Mouse (Mus musculus) heart, embryonic 15.5 days (tissue): ENCODE results near the gene Fmnl2. TPM values are rescaled to one million over a fixed set of nuclear protein-coding genes. Genes with fewer than 3 reads are reported as not detected.
A peak's percentile ranks its signal among the peaks of the same experiment; 100 is the strongest.

Experiments
- ATAC-seq: fragments of 200-750 bp; cut with Nextera tagmentation; replicated peaks from 2 replicates; pipeline ENCODE4 v1.8.0; 2017; ENCODE audit warnings: low read depth, moderate TSS enrichment; ENCODE audit not compliant: insufficient number of reproducible peaks, insufficient read depth, low FRiP score
- H3K27ac ChIP-seq: fragments of 300-500 bp; sonication (generic); 2 replicates; pipeline ENCODE4 v1.5.1; 2015; ENCODE audit warnings: mild to moderate bottlenecking, inconsistent platforms
- H3K27me3 ChIP-seq: fragments of 300-500 bp; sonication (generic); 2 replicates; pipeline ENCODE4 v1.6.1; 2015; ENCODE audit warnings: inconsistent platforms
- H3K36me3 ChIP-seq: fragments of 300-500 bp; sonication (generic); 2 replicates; pipeline ENCODE4 v1.6.1; 2015; ENCODE audit warnings: mild to moderate bottlenecking, inconsistent platforms
- H3K4me1 ChIP-seq: fragments of 300-500 bp; sonication (generic); replicated peaks from 2 replicates; pipeline ENCODE4 v1.6.1; 2015; ENCODE audit warnings: inconsistent platforms
- H3K4me2 ChIP-seq: fragments of 300-500 bp; sonication (generic); 2 replicates; pipeline ENCODE4 v1.6.1; 2015; ENCODE audit warnings: inconsistent platforms, mild to moderate bottlenecking, moderate library complexity
- H3K4me3 ChIP-seq: fragments of 300-500 bp; sonication (generic); 2 replicates; pipeline ENCODE4 v1.5.1; 2015; ENCODE audit warnings: mild to moderate bottlenecking, inconsistent platforms
- H3K9ac ChIP-seq: fragments of 300-500 bp; sonication (generic); 2 replicates; pipeline ENCODE4 v1.6.1; 2015; ENCODE audit warnings: mild to moderate bottlenecking, inconsistent platforms
- H3K9me3 ChIP-seq: fragments of 300-500 bp; sonication (generic); replicated peaks from 2 replicates; pipeline ENCODE4 v1.6.1; 2016; ENCODE audit warnings: inconsistent platforms
- WGBS: fragments of 180-500 bp; shearing (Covaris S2); methylation state at CpG from one replicate; pipeline ENCODE4 v1.1.7; 2015; ENCODE audit warnings: mixed read lengths; 5-methylcytosine and 5-hydroxymethylcytosine counted together
- polyA plus RNA-seq: library from polyadenylated mRNA; unstranded; fragments of >200 nt; fragmentation: Nextera tagmentation; extraction: Ambion mirVana; gene quantifications from 2 replicates; pipeline ENCODE4 v1.2.1, GENCODE M21; 2015

Fmnl2 gene
- polyA plus RNA-seq, 1 experiment from 2014 or later, result 1.0 TPM

GRCm38 (mm10) chr2:52944594-52944993 lies 86.9 kb downstream of the Fmnl2 start:
- H3K27ac ChIP-seq, result no peak overlapping the region
- H3K9me3 ChIP-seq, result no peaks in the 10 kb centered on the region
- H3K9ac ChIP-seq, result no peak overlapping the region
- no peak overlapping the region for H3K4me3 ChIP-seq
- WGBS, result 78% methylated on average over 5 of the region's 5 CpGs
- no peaks in the 10 kb centered on the region for H3K27me3 ChIP-seq
- no peaks in the 10 kb centered on the region for H3K4me1 ChIP-seq
- H3K36me3 ChIP-seq, result no peaks in the 10 kb centered on the region
- H3K4me2 ChIP-seq, result no peak overlapping the region
- ATAC-seq, result no peak

GRCm38 (mm10) chr2:52946074-52946473 lies 88.4 kb downstream of the Fmnl2 start:
- Histone ChIP-seq H3K27ac (no peak overlapping the region), H3K9me3 (no peaks in the 10 kb centered on the region), H3K9ac (no peak overlapping the region), H3K4me2 (no peak overlapping the region), H3K4me3 (no peak overlapping the region), H3K4me1 (no peaks in the 10 kb centered on the region), H3K27me3 (no peaks in the 10 kb centered on the region), H3K36me3 (no peaks in the 10 kb centered on the region)
- WGBS, result 82% methylated on average over 2 of the region's 2 CpGs
- no peak for ATAC-seq

DNA sequence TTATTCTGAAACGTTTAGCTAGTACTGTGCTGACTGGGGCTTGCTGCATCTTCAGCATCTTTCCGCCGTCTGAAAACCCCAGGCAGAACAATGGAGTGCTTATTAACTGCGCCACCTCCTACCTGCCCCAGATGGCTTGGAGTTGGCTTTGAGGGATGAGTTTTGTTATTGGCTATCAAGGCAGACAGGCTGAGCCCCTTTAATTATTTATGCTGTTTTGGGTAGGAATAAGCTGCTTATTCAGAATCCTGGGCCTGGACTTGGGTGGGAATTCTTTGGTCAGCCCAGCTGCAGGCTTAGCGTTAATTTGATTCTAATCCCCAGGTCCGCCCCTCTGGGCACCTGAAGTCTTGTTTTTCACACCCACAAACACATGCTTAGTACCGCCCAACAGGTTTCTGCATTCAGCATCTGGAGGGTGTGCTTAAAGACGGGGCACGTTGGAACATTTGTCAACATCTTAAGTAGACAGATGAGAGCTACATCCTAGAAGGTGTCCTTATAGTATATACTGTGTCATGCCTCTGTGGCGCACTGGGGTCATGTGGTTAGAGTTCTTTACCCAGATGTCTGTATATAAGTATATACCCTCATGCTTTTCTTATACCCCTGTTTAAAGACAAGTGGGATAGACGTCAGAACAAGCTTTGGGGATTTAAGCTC lies 89.0 kb downstream of the Fmnl2 start:
- Histone ChIP-seq H3K27me3 (no peaks in the 10 kb centered on the region), H3K4me1 (no peaks in the 10 kb centered on the region), H3K9ac (no peak overlapping the region), H3K36me3 (no peaks in the 10 kb centered on the region), H3K27ac (no peak overlapping the region), H3K4me3 (no peak overlapping the region), H3K9me3 (no peaks in the 10 kb centered on the region), H3K4me2 (no peak overlapping the region)
- ATAC-seq, result no peak
- 75% methylated on average over 11 of the region's 11 CpGs for WGBS

GRCm38 (mm10) chr2:52948406-52948805 lies 90.7 kb downstream of the Fmnl2 start:
- no peak overlapping the region for H3K27ac ChIP-seq
- 92% methylated on average over 3 of the region's 3 CpGs for WGBS

DNA sequence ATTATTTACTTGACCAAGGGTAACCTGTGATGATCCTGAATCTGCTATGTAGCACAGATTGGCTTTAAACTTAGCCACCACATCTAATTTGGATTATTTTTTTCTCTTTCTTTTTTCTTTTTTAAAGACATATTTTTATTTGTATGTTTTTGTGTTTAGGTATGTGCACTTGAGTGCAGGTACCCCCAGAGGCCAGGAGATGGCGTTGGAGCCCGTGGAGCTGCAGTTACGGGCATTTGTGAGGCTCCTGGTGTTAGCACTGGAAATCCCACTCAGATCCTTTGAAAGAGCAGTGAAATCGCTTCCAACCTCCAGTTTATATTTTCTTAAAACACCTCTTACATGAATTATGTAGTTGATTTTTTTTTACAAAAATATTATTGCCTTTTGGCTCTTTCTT lies 91.9 kb downstream of the Fmnl2 start:
- no peak for ATAC-seq
- no peak overlapping the region for H3K9ac ChIP-seq
- no peak overlapping the region for H3K4me2 ChIP-seq
- no peaks in the 10 kb centered on the region for H3K27me3 ChIP-seq
- 91% methylated on average over 4 of the region's 4 CpGs for WGBS
- H3K4me1 ChIP-seq, result no peaks in the 10 kb centered on the region
- H3K4me3 ChIP-seq, result no peak overlapping the region
- no peak overlapping the region for H3K27ac ChIP-seq
- no peaks in the 10 kb centered on the region for H3K36me3 ChIP-seq
- no peaks in the 10 kb centered on the region for H3K9me3 ChIP-seq

More at GRCm38 (mm10) chr2:52948406-52948805, 90.7 kb downstream of the Fmnl2 start:
- H3K36me3 ChIP-seq, result no peaks in the 10 kb centered on the region
- no peaks in the 10 kb centered on the region for H3K27me3 ChIP-seq
- ATAC-seq, result no peak
- no peaks in the 10 kb centered on the region for H3K4me1 ChIP-seq
- no peak overlapping the region for H3K4me3 ChIP-seq
- H3K4me2 ChIP-seq, result no peak overlapping the region
- H3K9me3 ChIP-seq, result no peaks in the 10 kb centered on the region
- H3K9ac ChIP-seq, result no peak overlapping the region

DNA sequence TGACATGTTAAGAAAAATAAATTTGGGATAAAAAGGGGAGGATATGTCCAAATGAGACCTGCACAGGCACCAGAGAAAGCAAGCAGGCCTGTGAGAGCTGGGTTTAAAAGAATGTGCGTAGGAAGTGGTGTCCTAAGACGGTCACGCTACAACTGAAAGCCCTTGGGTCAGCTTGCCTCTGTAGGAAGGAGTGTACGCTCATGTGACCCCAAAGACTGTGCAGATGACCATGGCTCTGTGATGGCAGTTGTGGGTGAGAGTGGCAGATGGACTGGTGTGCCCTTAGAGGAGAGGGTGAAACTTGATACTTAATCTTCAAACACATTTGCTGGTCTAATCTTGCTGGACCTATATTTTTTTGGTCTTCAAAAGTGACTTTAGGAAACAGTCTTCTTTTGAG lies 92.6 kb downstream of the Fmnl2 start:
- H3K9ac ChIP-seq, result no peak overlapping the region
- no peak overlapping the region for H3K4me2 ChIP-seq
- ATAC-seq, result no peak
- H3K36me3 ChIP-seq, result no peaks in the 10 kb centered on the region
- H3K27ac ChIP-seq, result no peak overlapping the region
- H3K9me3 ChIP-seq, result no peaks in the 10 kb centered on the region
- no peak overlapping the region for H3K4me3 ChIP-seq
- 87% methylated on average over 4 of the region's 4 CpGs for WGBS
- H3K27me3 ChIP-seq, result no peaks in the 10 kb centered on the region
- H3K4me1 ChIP-seq, result no peaks in the 10 kb centered on the region

GRCm38 (mm10) chr2:52952202-52952730 lies 94.6 kb downstream of the Fmnl2 start:
- Histone ChIP-seq H3K27me3 (no peaks in the 10 kb centered on the region), H3K36me3 (no peaks in the 10 kb centered on the region), H3K4me2 (no peak overlapping the region), H3K4me3 (no peak overlapping the region), H3K4me1 (no peaks in the 10 kb centered on the region), H3K9ac (no peak overlapping the region), H3K27ac (no peak overlapping the region), H3K9me3 (no peaks in the 10 kb centered on the region)
- WGBS, result 41% methylated on average over 6 of the region's 6 CpGs
- ATAC-seq, result no peak

DNA sequence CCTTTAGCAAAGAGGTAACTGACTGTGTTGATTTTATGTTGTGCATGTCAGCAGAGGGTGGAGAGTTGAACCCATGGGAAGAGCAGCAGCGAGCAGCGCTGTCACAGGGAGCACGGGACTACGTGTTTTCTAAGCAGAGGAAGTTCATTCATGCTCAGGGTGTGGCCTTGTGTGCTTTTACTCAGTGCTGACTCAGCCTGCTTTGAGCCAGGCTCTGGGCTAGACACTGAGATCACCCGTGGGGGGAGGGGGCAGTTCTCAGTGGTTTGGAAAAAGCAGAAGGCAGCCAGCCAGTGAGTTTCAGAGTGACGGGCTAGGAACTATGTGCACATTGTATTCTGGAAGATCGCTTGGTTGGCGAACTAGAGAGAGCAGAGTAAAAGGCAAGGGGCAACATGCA lies 97.4 kb downstream of the Fmnl2 start:
- no peak overlapping the region for H3K27ac ChIP-seq
- no peaks in the 10 kb centered on the region for H3K9me3 ChIP-seq
- no peak overlapping the region for H3K4me3 ChIP-seq
- no peaks in the 10 kb centered on the region for H3K36me3 ChIP-seq
- H3K27me3 ChIP-seq, result no peaks in the 10 kb centered on the region
- peaks cover 19% of the 10 kb centered on the region for H3K4me1 ChIP-seq
- 59% methylated on average over 8 of the region's 8 CpGs for whole genome bisulfite sequencing
- no peak overlapping the region for H3K4me2 ChIP-seq
- ATAC-seq, result 0 out of 2 replicates have a peak, but pooled peaks have one; percentile 37
- H3K9ac ChIP-seq, result no peak overlapping the region

DNA sequence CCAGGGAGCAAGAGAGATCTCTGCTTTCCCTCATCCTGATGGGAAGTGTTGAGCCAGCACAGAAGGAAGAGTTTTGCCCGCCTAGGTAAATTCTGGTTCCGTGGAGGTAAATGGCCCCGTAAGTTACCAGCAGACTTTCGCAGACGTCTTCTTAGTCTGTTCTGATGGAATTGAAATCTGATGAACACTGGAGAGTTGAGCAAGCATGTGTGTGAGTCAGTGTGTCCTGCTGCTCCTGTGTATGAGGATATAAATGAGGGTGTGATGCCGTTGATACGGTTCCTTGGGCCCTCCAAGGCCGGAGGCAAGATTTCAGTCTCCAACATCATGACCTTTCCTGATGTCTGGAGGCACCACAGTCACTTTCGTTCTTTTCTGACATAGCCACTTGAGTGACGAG lies 98.2 kb downstream of the Fmnl2 start:
- Histone ChIP-seq H3K9me3 (no peaks in the 10 kb centered on the region), H3K27ac (no peak overlapping the region), H3K4me3 (no peak overlapping the region), H3K4me2 (no peak overlapping the region), H3K4me1 (peaks cover 23% of the 10 kb centered on the region), H3K36me3 (no peaks in the 10 kb centered on the region), H3K27me3 (no peaks in the 10 kb centered on the region), H3K9ac (no peak overlapping the region)
- no peak for ATAC-seq
- WGBS, result 84% methylated on average over 10 of the region's 10 CpGs

DNA sequence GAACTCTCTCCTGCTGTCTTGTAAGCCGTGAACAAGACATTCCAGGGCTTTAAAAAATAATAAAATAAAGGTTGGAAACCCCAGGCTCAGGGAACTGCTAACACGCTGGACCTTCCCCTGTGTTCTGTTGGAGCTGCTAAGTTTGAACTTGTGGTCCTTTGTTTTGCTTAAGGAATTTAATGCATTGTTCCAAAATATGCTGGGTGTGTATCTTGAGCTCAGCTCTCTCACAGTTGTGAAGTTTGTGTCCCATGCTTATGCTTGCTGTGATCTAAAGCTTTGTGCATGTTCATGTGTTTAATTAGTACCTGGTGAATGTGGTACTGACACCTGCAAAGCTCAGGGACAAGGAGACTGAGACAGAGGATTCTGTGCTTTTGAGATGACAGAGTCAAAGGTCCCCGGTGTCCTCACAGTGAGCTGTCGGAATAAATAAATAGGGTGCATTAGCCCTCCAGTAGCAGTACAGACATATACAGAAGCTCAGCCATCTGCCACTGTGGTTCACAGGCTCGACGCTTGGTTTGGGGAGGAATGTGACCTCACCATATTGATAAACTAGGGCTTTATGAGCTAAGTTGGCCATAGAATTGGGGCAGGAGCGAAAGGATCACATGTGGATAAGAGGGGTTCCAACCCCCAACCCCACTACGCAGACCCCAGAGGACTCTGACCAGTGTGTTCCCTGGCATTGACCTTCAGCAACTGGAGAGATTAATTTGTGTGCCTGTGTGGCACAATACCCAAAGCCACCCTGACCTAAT lies 100.3 kb downstream of the Fmnl2 start:
- Histone ChIP-seq H3K4me3 (no peak overlapping the region), H3K27me3 (no peaks in the 10 kb centered on the region), H3K9ac (peak overlapping the region; percentile 30; the same call in 1 of the 2 replicates), H3K27ac (no peak overlapping the region), H3K4me1 (peaks cover 23% of the 10 kb centered on the region), H3K4me2 (0 out of 2 replicates have a peak overlapping the region, but pooled peaks have one; percentile 57), H3K36me3 (no peaks in the 10 kb centered on the region), H3K9me3 (no peaks in the 10 kb centered on the region)
- ATAC-seq, result no peak
- 63% methylated on average over 8 of the region's 8 CpGs for WGBS

DNA sequence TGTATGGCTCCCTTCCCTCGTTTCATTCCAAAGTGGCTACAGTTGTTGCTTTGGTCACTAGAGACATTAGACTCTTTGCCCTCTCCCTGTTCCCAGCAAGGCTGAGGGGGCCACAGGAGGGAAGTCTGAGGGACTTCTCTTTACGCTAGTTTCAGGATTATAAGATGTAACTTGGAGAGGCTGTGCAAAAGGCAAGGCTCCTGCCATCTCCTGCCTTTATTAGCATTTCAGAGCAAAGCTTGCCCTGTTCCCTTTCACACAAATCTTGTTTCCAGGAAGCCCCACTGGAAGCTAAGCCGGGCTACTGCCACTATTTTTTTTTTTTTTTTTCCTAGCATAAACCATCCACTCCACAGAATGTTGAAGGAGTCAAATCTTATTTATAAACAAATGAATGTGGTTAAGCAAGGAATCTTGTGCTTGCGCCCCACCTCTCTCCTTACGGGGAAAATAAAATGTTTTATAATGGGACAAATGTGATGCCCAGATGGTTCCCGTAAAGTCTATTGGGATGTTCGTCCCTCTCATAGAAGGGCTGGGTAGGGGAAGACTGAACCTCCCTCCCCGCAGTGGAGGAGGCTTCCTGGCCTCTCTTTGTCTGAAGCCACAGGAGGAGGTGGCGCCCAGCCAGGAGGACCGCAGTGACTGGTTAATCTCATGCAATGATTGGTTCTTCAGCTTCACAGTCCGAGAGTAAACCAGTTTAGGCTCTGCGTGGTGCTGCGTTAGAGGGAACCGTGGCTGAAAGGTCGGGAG lies 101.1 kb downstream of the Fmnl2 start:
- Histone ChIP-seq H3K27me3 (no peaks in the 10 kb centered on the region), H3K4me3 (peak overlapping the region; percentile 20), H3K27ac (no peak overlapping the region), H3K36me3 (no peaks in the 10 kb centered on the region), H3K4me2 (peak overlapping the region; percentile 57), H3K9me3 (no peaks in the 10 kb centered on the region), H3K9ac (peak overlapping the region; percentile 30; the same call in 1 of the 2 replicates), H3K4me1 (peaks cover 23% of the 10 kb centered on the region)
- WGBS, result 10% methylated on average over 15 of the region's 15 CpGs
- ATAC-seq, result peak; percentile 79
